Mouse (Mus musculus) inflammation-experienced regulatory T-cells, adult 16 weeks (primary cell): ENCODE data around the gene Card19. TPM values are rescaled to one million over a fixed set of nuclear protein-coding genes. Genes with fewer than 3 reads are reported as not detected.

Experiments used
- polyA plus RNA-seq: library from polyadenylated mRNA; unstranded; fragments of 100-300 nt; shearing (Covaris generic); gene quantifications from one replicate; pipeline ENCODE4 v1.2.1, GENCODE M21; 2017

The Card19 gene
- 59.4 TPM for polyA plus RNA-seq

DNA sequence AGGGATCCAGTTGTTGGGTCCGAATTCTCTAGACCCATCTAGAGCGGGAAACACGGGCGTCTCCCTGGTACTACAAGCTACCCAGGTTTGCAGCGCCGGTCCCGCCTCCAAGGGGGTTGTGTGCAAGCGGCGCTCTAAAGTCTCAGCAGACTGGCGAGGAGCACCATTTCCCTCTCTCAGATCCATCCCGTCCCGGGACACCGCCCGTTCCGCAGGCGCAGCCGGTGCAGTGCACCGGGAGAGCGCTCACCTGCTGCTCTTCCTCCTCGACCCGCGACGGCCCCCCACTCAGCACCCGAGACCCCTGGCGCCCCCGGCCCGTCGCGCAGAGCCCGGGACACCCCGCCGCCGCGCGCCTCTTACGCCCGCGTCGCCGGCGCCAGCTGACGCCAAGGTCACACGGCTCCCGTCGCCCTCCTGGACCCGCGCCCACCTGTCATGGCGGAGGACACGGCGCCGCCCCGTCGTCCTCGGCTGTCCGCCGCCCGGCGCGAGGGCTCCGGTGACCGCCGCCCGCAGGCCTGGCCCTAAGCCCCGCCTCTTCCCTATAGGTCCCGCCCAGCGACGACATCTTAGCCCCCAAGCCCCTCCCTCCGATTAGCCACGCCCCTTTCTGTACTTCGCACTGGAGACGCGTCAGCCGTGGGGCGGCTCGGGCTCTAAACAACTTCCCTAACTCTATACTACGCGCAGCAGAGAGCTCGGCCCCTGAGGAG, at the start of gene Card19:
Card19 (minus strand) TSS at position 534 of the 716 bp plus-strand sequence.

DNA sequence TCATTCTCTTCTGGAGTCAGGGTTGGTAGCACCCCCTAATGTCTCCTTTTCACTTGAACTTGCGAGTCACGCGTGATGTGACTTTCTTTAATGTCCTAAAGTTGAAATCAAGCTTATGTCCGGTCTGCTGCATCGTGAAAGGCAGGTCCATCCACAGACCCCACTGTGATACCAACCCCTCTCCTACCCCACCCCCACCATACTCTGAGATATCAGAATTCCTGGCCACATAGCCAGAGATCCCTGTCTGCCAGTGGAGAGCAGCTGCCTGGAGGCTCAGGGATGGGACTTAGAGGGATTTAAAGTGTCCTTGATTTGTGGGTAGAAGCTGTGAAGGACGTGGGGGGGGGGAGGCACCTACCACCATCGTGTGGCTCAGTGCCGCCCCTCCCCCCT, 32.6 kb upstream of the Card19 start, which contains the start of gene Susd3:
Susd3 (minus strand) TSS at position 240 of the 396 bp plus-strand sequence.

DNA sequence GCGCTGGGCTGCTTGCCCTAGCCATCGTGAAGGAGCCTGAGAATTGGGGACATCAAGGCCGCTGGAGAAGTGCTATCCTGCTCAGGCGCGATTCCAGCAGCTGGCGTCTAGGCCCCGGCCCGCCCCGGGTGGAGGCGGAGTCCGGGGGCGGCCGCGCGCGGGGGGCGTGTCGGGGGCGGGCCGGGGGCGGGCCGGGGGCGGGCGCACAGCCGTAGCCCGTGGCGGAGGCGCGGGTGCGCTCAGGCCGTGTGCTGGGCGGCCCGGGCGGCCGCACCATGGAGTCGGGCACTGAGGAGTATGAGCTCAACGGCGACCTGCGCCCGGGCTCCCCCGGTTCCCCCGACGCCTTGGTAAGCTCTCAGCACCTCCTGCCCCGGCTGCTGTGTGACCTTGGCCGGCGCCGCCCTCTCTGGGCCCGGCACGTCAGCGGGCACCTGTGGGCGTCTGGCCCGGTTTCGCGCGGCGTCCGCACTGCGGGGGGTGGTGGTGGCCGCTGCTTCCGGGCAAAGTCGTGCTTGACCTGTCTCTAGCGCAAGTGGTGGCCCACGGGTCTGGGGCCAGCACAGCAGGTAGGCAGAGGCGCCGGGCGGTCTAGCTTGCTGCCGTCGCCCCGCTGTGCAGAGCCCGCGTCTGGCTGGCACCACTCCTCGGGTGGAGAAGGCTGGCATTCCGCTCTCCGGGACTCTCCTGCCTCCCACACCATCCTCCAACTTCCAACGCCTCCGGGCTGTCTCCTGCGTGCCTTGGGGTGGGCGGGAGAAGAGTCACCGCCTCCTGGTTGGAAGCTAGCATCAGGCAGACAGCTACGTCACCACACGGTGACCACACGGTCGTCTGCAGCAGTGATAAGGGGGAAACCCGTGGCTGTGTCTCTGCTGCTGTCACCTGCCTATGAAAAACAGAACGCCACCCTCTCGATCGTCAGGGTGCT, 28.3 kb downstream of the Card19 start, which contains the start of gene Ninj1:
Ninj1 (plus strand) TSS at position 198 of the 931 bp plus-strand sequence.

Other genes with a start within 250 kb of the Card19 start
- gene Fam120a, start 248.0 kb downstream of the Card19 start, polyA plus RNA-seq: 15.9 TPM
- gene Wnk2, start 68.0 kb downstream of the Card19 start, polyA plus RNA-seq: not detected
- gene Ninj1, start 28.6 kb downstream of the Card19 start, polyA plus RNA-seq: 38.8 TPM
- gene Susd3, start 32.7 kb upstream of the Card19 start, polyA plus RNA-seq: 44.3 TPM
- gene Fgd3, start 104.3 kb upstream of the Card19 start, polyA plus RNA-seq: 23.4 TPM
- 14.7 TPM for gene Bicd2, start 125.5 kb upstream of the Card19 start, polyA plus RNA-seq
- 16.0 TPM for gene Ippk, start 205.2 kb upstream of the Card19 start, polyA plus RNA-seq